Mouse (Mus musculus) stomach, embryonic 16.5 days (tissue): ENCODE data around the gene Adra1b. TPM values are rescaled to one million over a fixed set of nuclear protein-coding genes. Genes with fewer than 3 reads are reported as not detected.

Experiments used
- ATAC-seq: fragments of 200-750 bp; cut with Nextera tagmentation; 2 replicates; pipeline ENCODE4 v1.8.0; 2017; ENCODE audit warnings: moderate number of reproducible peaks, moderate TSS enrichment; ENCODE audit not compliant: insufficient read depth, low FRiP score
- H3K27ac ChIP-seq: fragments of 300-500 bp; sonication (generic); 2 replicates; pipeline ENCODE4 v1.5.1; 2014; ENCODE audit warnings: low read length
- H3K27me3 ChIP-seq: fragments of 300-500 bp; sonication (generic); 2 replicates; pipeline ENCODE4 v1.6.1; 2014; ENCODE audit warnings: low read length, control low read depth, mixed read lengths; ENCODE audit not compliant: control insufficient read depth, insufficient read depth
- H3K36me3 ChIP-seq: fragments of 300-500 bp; sonication (generic); 2 replicates; pipeline ENCODE4 v1.6.1; 2014; ENCODE audit warnings: low read length; ENCODE audit not compliant: control insufficient read depth, insufficient read depth
- H3K4me1 ChIP-seq: fragments of 300-500 bp; sonication (generic); 2 replicates; pipeline ENCODE4 v1.6.1; 2014; ENCODE audit warnings: low read length, control low read depth, mixed read lengths; ENCODE audit not compliant: control insufficient read depth, insufficient read depth
- H3K4me2 ChIP-seq: fragments of 300-500 bp; sonication (generic); 2 replicates; pipeline ENCODE4 v1.6.1; 2014; ENCODE audit warnings: low read depth, low read length, mixed read lengths
- H3K4me3 ChIP-seq: fragments of 300-500 bp; sonication (generic); replicated peaks from 2 replicates; pipeline ENCODE4 v1.5.1; 2014; ENCODE audit warnings: mild to moderate bottlenecking, low read length
- H3K9ac ChIP-seq: fragments of 300-500 bp; sonication (generic); 2 replicates; pipeline ENCODE4 v1.6.1; 2014; ENCODE audit warnings: low read length
- H3K9me3 ChIP-seq: fragments of 300-500 bp; sonication (generic); replicated peaks from 2 replicates; pipeline ENCODE4 v1.6.1; 2016; ENCODE audit warnings: low read length, control low read depth; ENCODE audit not compliant: control insufficient read depth
- WGBS: fragments of 180-500 bp; shearing (Covaris S2); extraction: QIAGEN DNeasy Blood & Tissue Kit; methylation state at CpG from one replicate; pipeline ENCODE4 v1.1.7; 2014; 5-methylcytosine and 5-hydroxymethylcytosine counted together
- polyA plus RNA-seq: library from polyadenylated mRNA; unstranded; fragments of >200 nt; fragmentation: Nextera tagmentation; extraction: Ambion mirVana; gene quantifications from 2 replicates; pipeline ENCODE4 v1.2.1, GENCODE M21; 2015

Adra1b gene
- polyA plus RNA-seq, 1 experiment from 2014 or later = 0.65 TPM

GRCm38 (mm10) chr11:43887597-43887996 is 13.4 kb downstream of the Adra1b start:
- H3K27ac ChIP-seq = no peak overlapping the region
- no peak overlapping the region for H3K4me3 ChIP-seq
- H3K36me3 ChIP-seq = no peaks in the 10 kb centered on the region
- H3K9me3 ChIP-seq = no peaks in the 10 kb centered on the region
- H3K4me2 ChIP-seq = no peak overlapping the region
- no peak overlapping the region for H3K9ac ChIP-seq
- H3K4me1 ChIP-seq = no peaks in the 10 kb centered on the region
- no peaks in the 10 kb centered on the region for H3K27me3 ChIP-seq
- no peak for ATAC-seq

- H3K4me3 ChIP-seq = no peak overlapping the region
- H3K4me2 ChIP-seq = no peak overlapping the region
- H3K9me3 ChIP-seq = no peaks in the 10 kb centered on the region
- no peak overlapping the region for H3K9ac ChIP-seq
- no peaks in the 10 kb centered on the region for H3K27me3 ChIP-seq
- H3K36me3 ChIP-seq = no peaks in the 10 kb centered on the region
- H3K27ac ChIP-seq = no peak overlapping the region
- no peak for ATAC-seq
- H3K4me1 ChIP-seq = no peaks in the 10 kb centered on the region
Measured at GRCm38 (mm10) chr11:43884521-43884920, 16.5 kb downstream of the Adra1b start.

- 83% methylated on average over 5 of the region's 5 CpGs for WGBS
Measured at GRCm38 (mm10) chr11:43883641-43884181, 17.3 kb downstream of the Adra1b start.

GRCm38 (mm10) chr11:43877211-43877610 is 23.8 kb downstream of the Adra1b start:
- no peak overlapping the region for H3K27ac ChIP-seq
- WGBS = 63% methylated on average over 5 of the region's 5 CpGs
- H3K9me3 ChIP-seq = no peaks in the 10 kb centered on the region
- ATAC-seq = no peak
- no peaks in the 10 kb centered on the region for H3K27me3 ChIP-seq
- no peaks in the 10 kb centered on the region for H3K36me3 ChIP-seq
- no peak overlapping the region for H3K4me2 ChIP-seq
- H3K4me3 ChIP-seq = no peak overlapping the region
- no peak overlapping the region for H3K9ac ChIP-seq
- H3K4me1 ChIP-seq = no peaks in the 10 kb centered on the region

More at GRCm38 (mm10) chr11:43883641-43884181, 17.3 kb downstream of the Adra1b start:
- ATAC-seq = no peak
- H3K9ac ChIP-seq = no peak overlapping the region
- H3K4me1 ChIP-seq = no peaks in the 10 kb centered on the region
- H3K27me3 ChIP-seq = no peaks in the 10 kb centered on the region
- no peak overlapping the region for H3K27ac ChIP-seq
- no peak overlapping the region for H3K4me2 ChIP-seq
- H3K4me3 ChIP-seq = no peak overlapping the region
- H3K36me3 ChIP-seq = no peaks in the 10 kb centered on the region
- H3K9me3 ChIP-seq = no peaks in the 10 kb centered on the region

GRCm38 (mm10) chr11:43867721-43868281 is 33.2 kb downstream of the Adra1b start:
- no peaks in the 10 kb centered on the region for H3K36me3 ChIP-seq
- no peak overlapping the region for H3K4me3 ChIP-seq
- H3K9me3 ChIP-seq = no peaks in the 10 kb centered on the region
- 62% methylated on average over 4 of the region's 4 CpGs for WGBS
- H3K4me2 ChIP-seq = no peak overlapping the region
- no peaks in the 10 kb centered on the region for H3K4me1 ChIP-seq
- no peak overlapping the region for H3K27ac ChIP-seq
- H3K9ac ChIP-seq = no peak overlapping the region
- H3K27me3 ChIP-seq = no peaks in the 10 kb centered on the region
- no peak for ATAC-seq

- Histone ChIP-seq H3K27me3 (no peaks in the 10 kb centered on the region), H3K27ac (no peak overlapping the region), H3K9ac (no peak overlapping the region), H3K4me2 (no peak overlapping the region), H3K4me1 (no peaks in the 10 kb centered on the region), H3K36me3 (no peaks in the 10 kb centered on the region), H3K4me3 (no peak overlapping the region), H3K9me3 (no peaks in the 10 kb centered on the region)
- 83% methylated on average over 6 of the region's 6 CpGs for WGBS
- ATAC-seq = no peak
Measured at GRCm38 (mm10) chr11:43865298-43866165, 35.5 kb downstream of the Adra1b start.

- Histone ChIP-seq H3K4me3 (no peak overlapping the region), H3K27me3 (no peaks in the 10 kb centered on the region), H3K4me1 (no peaks in the 10 kb centered on the region), H3K4me2 (no peak overlapping the region), H3K36me3 (no peaks in the 10 kb centered on the region), H3K27ac (no peak overlapping the region), H3K9me3 (no peaks in the 10 kb centered on the region), H3K9ac (no peak overlapping the region)
- no peak for ATAC-seq
- WGBS = 72% methylated on average over 6 of the region's 6 CpGs
Measured at GRCm38 (mm10) chr11:43853046-43853445, 48.0 kb downstream of the Adra1b start.

GRCm38 (mm10) chr11:43848056-43848455 is 53.0 kb downstream of the Adra1b start:
- WGBS = 86% methylated on average over 4 of the region's 4 CpGs
- no peaks in the 10 kb centered on the region for H3K4me1 ChIP-seq
- H3K27ac ChIP-seq = no peak overlapping the region
- H3K9ac ChIP-seq = no peak overlapping the region
- H3K4me3 ChIP-seq = no peak overlapping the region
- no peaks in the 10 kb centered on the region for H3K27me3 ChIP-seq
- H3K9me3 ChIP-seq = no peaks in the 10 kb centered on the region
- no peak for ATAC-seq
- no peaks in the 10 kb centered on the region for H3K36me3 ChIP-seq
- H3K4me2 ChIP-seq = no peak overlapping the region

GRCm38 (mm10) chr11:43841596-43841995 is 59.4 kb downstream of the Adra1b start:
- Histone ChIP-seq H3K4me2 (no peak overlapping the region), H3K9ac (no peak overlapping the region), H3K4me3 (no peak overlapping the region), H3K27ac (no peak overlapping the region), H3K36me3 (no peaks in the 10 kb centered on the region), H3K27me3 (peaks cover 3% of the 10 kb centered on the region; the same call in 1 of the 2 replicates), H3K9me3 (no peaks in the 10 kb centered on the region), H3K4me1 (no peaks in the 10 kb centered on the region)
- WGBS = 58% methylated on average over 10 of the region's 10 CpGs
- no peak for ATAC-seq
